Mouse (Mus musculus): ENCODE measurements around the gene Xpr1. TPM values are rescaled to one million over a fixed set of nuclear protein-coding genes. Genes with fewer than 3 reads are reported as not detected.

Xpr1 gene
- polyA plus RNA-seq, 1 experiment from 2014 or later: 46.7 TPM

DNA sequence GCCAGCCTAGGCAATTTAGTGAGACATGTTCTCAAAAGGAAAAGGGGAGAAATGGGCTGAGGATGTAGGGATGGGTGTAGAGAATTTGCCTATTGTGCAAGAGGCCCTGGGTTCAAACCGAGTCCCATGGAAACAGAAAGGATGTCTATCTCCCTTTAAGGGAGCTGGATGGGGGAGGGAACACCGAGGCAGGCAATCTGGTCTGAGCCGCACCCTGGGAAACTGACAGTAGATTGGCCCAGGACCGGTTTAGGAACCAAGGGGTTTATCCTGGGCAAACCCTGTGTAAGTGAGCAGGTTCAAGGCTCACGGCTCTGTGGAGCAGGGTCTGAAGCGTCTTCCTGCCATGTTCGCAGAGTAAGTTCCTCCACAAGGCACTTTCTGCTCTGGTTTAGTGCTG is 171.7 kb downstream of the Xpr1 start:
- peaks cover 13% of the 10 kb centered on the region for H3K4me1 ChIP-seq
- 44% methylated on average over 7 of the region's 7 CpGs for WGBS
- no peak overlapping the region for H3K9ac ChIP-seq (replicated peaks)
- H3K27ac ChIP-seq (replicated peaks): no peak overlapping the region
- ATAC-seq (ENCODE audit: low FRiP score): no peak
- no peaks in the 10 kb centered on the region for H3K36me3 ChIP-seq
- H3K4me3 ChIP-seq (replicated peaks): no peak overlapping the region
- H3K9me3 ChIP-seq (replicated peaks): no peaks in the 10 kb centered on the region
- H3K4me2 ChIP-seq: peak overlapping the region; percentile 78; the same call in 1 of the 2 replicates
- peaks cover 7% of the 10 kb centered on the region for H3K27me3 ChIP-seq (replicated peaks)

DNA sequence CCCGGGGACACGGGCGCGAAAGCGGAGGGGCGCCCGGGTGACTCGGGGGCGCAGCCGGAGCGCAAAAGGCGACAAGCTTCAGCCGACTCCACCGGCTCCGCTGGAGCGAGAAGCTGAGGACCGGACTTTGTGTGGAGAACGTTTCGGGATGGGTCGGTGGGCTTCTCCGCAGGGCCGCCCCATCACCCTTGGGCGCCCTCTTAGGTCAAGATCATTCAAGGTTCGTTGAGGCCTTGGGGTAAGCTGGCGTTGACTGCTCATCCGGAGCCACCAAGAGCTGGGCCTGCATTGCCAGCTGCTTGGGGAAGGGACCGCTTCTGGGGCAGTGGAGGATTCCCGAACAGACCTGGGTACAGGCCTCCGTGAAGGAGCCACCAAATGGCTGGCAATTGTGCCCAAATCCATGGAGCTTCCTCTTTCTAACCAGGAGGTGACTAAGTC is 172.4 kb downstream of the Xpr1 start:
- Histone ChIP-seq H3K9me3 (replicated peaks) (no peaks in the 10 kb centered on the region), H3K4me3 (replicated peaks) (peak overlapping the region; percentile 48), H3K9ac (replicated peaks) (peak overlapping the region; percentile 53), H3K4me1 (peaks cover 15% of the 10 kb centered on the region), H3K27ac (replicated peaks) (no peak overlapping the region; the same call in 1 of the 2 replicates), H3K36me3 (no peaks in the 10 kb centered on the region), H3K4me2 (peak overlapping the region; percentile 78), H3K27me3 (replicated peaks) (peaks cover 7% of the 10 kb centered on the region)
- WGBS: 5% methylated on average over 26 of the region's 29 CpGs
- ATAC-seq (ENCODE audit: low FRiP score): no peak

GRCm38 (mm10) chr1:155243797-155244770 is 173.1 kb downstream of the Xpr1 start, which contains the start of gene BC034090:
BC034090 (minus strand) TSS chr1:155244444.
- Histone ChIP-seq H3K27ac (replicated peaks) (peak within 1 kb of the TSS; percentile 39; the same call in 1 of the 2 replicates), H3K27me3 (replicated peaks) (peaks cover 7% of the 10 kb centered on the region), H3K36me3 (no peaks in the 10 kb centered on the region), H3K9ac (replicated peaks) (peak within 1 kb of the TSS; percentile 53), H3K4me1 (peaks cover 19% of the 10 kb centered on the region), H3K4me3 (replicated peaks) (peak within 1 kb of the TSS; percentile 48), H3K4me2 (peak within 1 kb of the TSS; percentile 78), H3K9me3 (replicated peaks) (no peaks in the 10 kb centered on the region)
- WGBS: 2% methylated on average over 66 of the region's 85 CpGs
- peak; percentile 53; the same call in 1 of the 2 replicates for ATAC-seq (ENCODE audit: low FRiP score)

DNA sequence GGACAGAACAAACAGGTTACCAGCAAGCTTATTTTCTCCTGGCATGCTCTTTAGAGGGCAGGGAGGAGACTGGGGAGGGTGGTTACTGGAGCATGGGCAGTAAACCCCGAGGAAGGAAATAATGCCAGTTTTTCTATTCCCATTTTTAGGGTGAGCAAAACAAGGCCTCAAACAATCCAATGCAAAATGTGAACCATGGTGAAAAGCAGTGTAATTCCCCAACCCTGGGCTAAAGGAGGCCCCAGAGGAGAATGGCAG is 174.8 kb downstream of the Xpr1 start:
- no peak for ATAC-seq (ENCODE audit: low FRiP score)

DNA sequence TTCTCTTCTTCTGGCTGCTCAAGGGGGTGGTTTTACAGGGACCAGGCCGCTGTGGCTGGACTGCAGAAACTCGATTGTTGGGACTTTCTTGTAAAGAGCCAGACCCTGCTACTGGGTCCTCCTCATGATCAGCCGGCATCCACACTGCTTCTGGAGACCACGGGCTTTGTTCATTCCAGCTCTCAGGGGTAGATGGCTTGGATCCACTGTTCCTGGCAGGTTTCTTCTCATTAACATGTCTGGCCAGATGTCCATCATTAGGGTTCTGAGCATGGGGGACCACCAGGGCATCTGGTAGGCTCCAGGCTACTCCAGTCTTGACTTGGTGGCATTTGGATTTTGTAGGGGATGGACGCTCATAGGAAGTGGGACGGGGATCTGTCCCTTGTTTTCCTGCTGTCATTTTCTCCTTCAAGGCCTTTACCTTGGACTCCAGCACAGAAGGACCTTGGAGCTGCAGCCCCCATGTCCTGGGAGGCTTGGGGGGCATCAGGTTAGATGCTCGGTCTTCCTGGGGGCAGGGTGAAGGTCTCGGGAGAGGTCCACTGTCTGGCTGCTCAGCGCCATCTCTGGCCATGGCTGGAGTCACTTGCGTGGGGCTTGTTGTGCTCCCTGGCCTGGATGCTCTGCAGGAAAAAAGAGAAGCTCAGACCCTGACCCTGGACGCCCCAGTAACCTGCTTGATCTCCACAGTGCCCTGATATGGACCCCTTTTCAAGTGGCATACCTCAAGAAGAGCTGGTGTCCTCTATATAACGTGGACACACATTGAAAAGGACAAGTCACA is 175.3 kb downstream of the Xpr1 start:
- H3K4me3 ChIP-seq (replicated peaks): no peak overlapping the region
- H3K36me3 ChIP-seq: no peaks in the 10 kb centered on the region
- no peak overlapping the region for H3K9ac ChIP-seq (replicated peaks)
- H3K27ac ChIP-seq (replicated peaks): no peak overlapping the region
- no peak for ATAC-seq (ENCODE audit: low FRiP score)
- peaks cover 7% of the 10 kb centered on the region for H3K27me3 ChIP-seq (replicated peaks)
- WGBS: 84% methylated on average over 12 of the region's 12 CpGs
- peaks cover 32% of the 10 kb centered on the region for H3K4me1 ChIP-seq
- H3K4me2 ChIP-seq: no peak overlapping the region
- H3K9me3 ChIP-seq (replicated peaks): no peaks in the 10 kb centered on the region

More for the DNA sequence above, 174.8 kb downstream of the Xpr1 start:
- Histone ChIP-seq H3K27me3 (replicated peaks) (peaks cover 7% of the 10 kb centered on the region), H3K9me3 (replicated peaks) (no peaks in the 10 kb centered on the region), H3K36me3 (no peaks in the 10 kb centered on the region), H3K27ac (replicated peaks) (no peak overlapping the region), H3K4me3 (replicated peaks) (no peak overlapping the region), H3K4me1 (peaks cover 27% of the 10 kb centered on the region), H3K4me2 (no peak overlapping the region), H3K9ac (replicated peaks) (no peak overlapping the region)
- WGBS: 55% methylated on average over 1 of the region's 1 CpGs

DNA sequence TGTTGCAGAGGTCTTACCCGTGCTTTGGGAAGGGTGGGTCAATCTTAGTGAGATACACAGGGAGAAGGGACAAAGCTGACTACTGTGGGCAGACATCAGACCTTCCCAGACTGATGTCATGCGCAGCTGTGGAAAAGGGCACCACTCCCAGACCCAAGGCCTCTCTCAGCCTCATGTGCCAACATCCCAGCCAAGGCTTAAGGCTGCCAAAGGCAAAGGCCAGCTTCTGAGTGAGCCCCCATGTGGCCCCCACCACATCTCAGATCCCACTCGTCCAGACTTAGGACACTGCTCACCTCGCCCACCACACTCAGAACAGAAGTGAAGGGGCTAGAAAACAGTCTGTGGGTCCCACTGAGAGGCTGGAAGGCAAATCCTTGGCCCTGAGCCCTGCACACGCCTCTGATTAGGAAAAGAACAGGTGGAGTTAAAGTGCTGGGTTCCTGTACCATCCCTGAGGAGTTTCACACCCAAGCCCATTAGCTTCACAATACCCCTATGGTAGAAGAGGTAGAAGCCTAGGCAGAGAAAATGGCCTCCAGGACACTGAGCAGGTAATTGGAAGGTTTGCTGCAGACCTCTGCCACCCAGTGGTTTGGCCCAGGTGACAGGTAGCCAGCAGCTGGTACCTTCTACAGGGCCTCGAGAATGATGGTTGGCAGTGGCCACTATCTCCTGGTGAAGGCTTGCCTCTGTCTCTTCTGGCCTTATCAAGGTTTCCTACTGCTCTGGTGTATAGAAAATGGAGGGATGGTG is 177.1 kb downstream of the Xpr1 start:
- H3K36me3 ChIP-seq: no peaks in the 10 kb centered on the region
- ATAC-seq (ENCODE audit: low FRiP score): no peak
- 88% methylated on average over 6 of the region's 6 CpGs for WGBS
- no peak overlapping the region for H3K9ac ChIP-seq (replicated peaks)
- H3K4me1 ChIP-seq: peaks cover 47% of the 10 kb centered on the region
- H3K4me2 ChIP-seq: no peak overlapping the region
- no peak overlapping the region for H3K4me3 ChIP-seq (replicated peaks)
- peaks cover under 1% of the 10 kb centered on the region for H3K27me3 ChIP-seq (replicated peaks)
- H3K9me3 ChIP-seq (replicated peaks): no peaks in the 10 kb centered on the region
- H3K27ac ChIP-seq (replicated peaks): no peak overlapping the region

- no peak for ATAC-seq (ENCODE audit: low FRiP score)
- Histone ChIP-seq H3K27me3 (replicated peaks) (no peaks in the 10 kb centered on the region), H3K4me1 (peaks cover 45% of the 10 kb centered on the region), H3K4me3 (replicated peaks) (no peak overlapping the region), H3K9ac (replicated peaks) (no peak overlapping the region), H3K27ac (replicated peaks) (no peak overlapping the region), H3K4me2 (no peak overlapping the region), H3K36me3 (no peaks in the 10 kb centered on the region), H3K9me3 (replicated peaks) (no peaks in the 10 kb centered on the region)
- 68% methylated on average over 4 of the region's 4 CpGs for WGBS
Measured at GRCm38 (mm10) chr1:155239169-155239568, 178.0 kb downstream of the Xpr1 start.

DNA sequence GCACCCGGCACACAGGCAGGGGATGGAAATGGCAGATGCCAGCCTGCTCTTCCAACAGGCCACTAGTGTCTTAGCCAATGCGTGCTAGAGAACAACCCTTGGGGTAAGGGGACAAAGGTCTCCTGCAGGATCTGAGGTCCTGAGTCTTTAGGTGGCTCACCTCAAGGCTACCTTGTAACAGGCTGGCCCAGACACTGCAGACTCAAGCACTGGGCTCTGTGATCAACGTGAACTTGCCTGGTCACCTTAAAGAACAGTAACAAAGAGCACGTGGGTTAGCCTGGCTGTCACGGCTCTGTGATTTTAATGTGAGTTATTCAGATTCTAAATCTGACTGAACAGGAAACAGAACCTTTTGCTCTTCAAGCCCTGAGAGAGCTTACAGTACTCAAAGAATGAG is 179.1 kb downstream of the Xpr1 start:
- H3K4me1 ChIP-seq: peaks cover 51% of the 10 kb centered on the region
- H3K9me3 ChIP-seq (replicated peaks): no peaks in the 10 kb centered on the region
- H3K27ac ChIP-seq (replicated peaks): no peak overlapping the region
- no peak overlapping the region for H3K9ac ChIP-seq (replicated peaks)
- H3K27me3 ChIP-seq (replicated peaks): no peaks in the 10 kb centered on the region
- H3K4me2 ChIP-seq: no peak overlapping the region
- WGBS: 70% methylated on average over 5 of the region's 5 CpGs
- no peak for ATAC-seq (ENCODE audit: low FRiP score)
- no peak overlapping the region for H3K4me3 ChIP-seq (replicated peaks)
- H3K36me3 ChIP-seq: no peaks in the 10 kb centered on the region

- 57% methylated on average over 11 of the region's 11 CpGs for WGBS
- Histone ChIP-seq H3K4me3 (replicated peaks) (no peak overlapping the region), H3K4me2 (no peak overlapping the region), H3K4me1 (peaks cover 58% of the 10 kb centered on the region), H3K36me3 (no peaks in the 10 kb centered on the region), H3K9ac (replicated peaks) (no peak overlapping the region), H3K9me3 (replicated peaks) (no peaks in the 10 kb centered on the region), H3K27me3 (replicated peaks) (no peaks in the 10 kb centered on the region), H3K27ac (replicated peaks) (no peak overlapping the region)
- ATAC-seq (ENCODE audit: low FRiP score): no peak
Measured at GRCm38 (mm10) chr1:155237390-155237789, 179.8 kb downstream of the Xpr1 start.

- H3K4me2 ChIP-seq: no peak overlapping the region
- H3K27ac ChIP-seq (replicated peaks): peak overlapping the region; percentile 33
- H3K4me3 ChIP-seq (replicated peaks): no peak overlapping the region
- peaks cover 65% of the 10 kb centered on the region for H3K4me1 ChIP-seq
- ATAC-seq (ENCODE audit: low FRiP score): no peak
- no peaks in the 10 kb centered on the region for H3K36me3 ChIP-seq
- no peaks in the 10 kb centered on the region for H3K9me3 ChIP-seq (replicated peaks)
- 36% methylated on average over 13 of the region's 13 CpGs for WGBS
- H3K9ac ChIP-seq (replicated peaks): no peak overlapping the region
- H3K27me3 ChIP-seq (replicated peaks): no peaks in the 10 kb centered on the region
Measured at GRCm38 (mm10) chr1:155236306-155237024, 180.8 kb downstream of the Xpr1 start.

- Histone ChIP-seq H3K4me2 (no peak overlapping the region), H3K9ac (replicated peaks) (no peak overlapping the region), H3K27ac (replicated peaks) (peak overlapping the region; percentile 33; the same call in 1 of the 2 replicates), H3K36me3 (no peaks in the 10 kb centered on the region), H3K27me3 (replicated peaks) (no peaks in the 10 kb centered on the region), H3K9me3 (replicated peaks) (no peaks in the 10 kb centered on the region), H3K4me3 (replicated peaks) (no peak overlapping the region), H3K4me1 (peaks cover 73% of the 10 kb centered on the region)
- WGBS: 51% methylated on average over 2 of the region's 2 CpGs
- ATAC-seq (ENCODE audit: low FRiP score): no peak
Measured at GRCm38 (mm10) chr1:155235641-155236040, 181.6 kb downstream of the Xpr1 start.

Data from neural tube, embryonic 15.5 days (tissue).